Mouse (Mus musculus) heart, adult 11 months (tissue): ENCODE data around the gene Ttc25.
"Not testable (repeated sequence)": the region's sequence is repeated elsewhere in the genome, so short reads cannot be mapped to it uniquely, and the experiment has no call there.

Experiments
- DNase-seq: peaks from one replicate; pipeline ENCODE4 v3.0.0; 2022

Ttc25 gene

DNA sequence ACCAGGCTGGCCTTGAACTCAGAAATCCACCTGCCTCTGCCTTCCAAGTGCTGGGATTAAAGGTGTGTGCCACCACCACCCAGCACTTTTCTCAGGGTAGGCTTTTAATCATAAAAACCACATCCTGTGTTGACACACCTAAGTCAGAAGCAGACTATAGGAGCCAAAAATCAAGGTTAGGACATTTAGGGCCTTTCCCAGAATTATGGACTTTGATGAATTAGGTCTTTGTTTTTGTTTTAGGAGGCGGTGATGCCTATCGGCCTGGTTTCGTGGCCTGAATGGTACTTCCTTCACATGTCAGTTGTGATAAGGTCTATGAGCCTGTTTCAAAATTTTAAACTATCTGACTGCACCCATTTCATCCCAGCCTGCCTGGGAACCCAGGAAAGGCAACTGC is 28.8 kb downstream of the Ttc25 start:
- no peak for DNase-seq

DNA sequence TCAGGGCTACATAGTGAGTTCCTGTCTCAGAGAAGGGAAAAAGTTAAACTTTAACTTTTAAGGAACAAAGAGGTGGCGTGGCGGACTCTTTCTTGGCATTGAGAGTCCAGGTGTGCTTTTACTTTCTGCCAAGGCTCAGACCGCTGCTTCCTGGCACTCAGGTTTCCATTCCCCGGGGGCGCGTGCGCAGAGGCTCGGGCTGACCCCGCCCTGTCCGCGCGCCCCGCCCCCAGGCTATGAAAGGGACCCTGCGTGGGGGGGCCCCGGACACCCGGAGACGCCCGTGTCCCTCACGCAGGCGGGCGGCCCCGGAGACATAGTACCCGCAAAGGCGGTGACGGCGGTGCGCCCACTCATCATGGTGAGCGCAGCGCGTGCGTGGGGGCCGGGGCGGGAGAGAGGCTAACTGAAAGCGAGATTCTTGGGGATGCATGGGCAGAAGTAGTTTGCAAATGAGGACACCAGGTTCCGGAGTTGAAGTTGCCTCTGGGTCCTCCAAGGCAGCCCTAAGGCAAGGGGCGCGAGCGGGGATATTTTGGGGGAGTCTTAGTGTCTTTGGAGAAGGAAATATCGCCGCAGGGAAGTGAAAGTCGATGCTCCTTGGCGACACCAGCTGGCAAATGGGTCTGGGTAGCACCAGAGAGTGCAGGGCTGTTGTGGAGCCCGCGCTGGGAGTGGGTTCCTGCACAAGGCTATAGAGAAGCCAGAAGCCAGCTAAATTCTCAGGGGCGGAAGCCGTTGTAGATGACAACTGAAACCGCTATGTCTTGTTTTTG is 29.5 kb downstream of the Ttc25 start, which contains the start of gene Cnp:
Gene Cnp, plus strand, starts transcription at position 197 of the 776 bp plus-strand sequence.
- DNase-seq: peak; percentile 98

DNA sequence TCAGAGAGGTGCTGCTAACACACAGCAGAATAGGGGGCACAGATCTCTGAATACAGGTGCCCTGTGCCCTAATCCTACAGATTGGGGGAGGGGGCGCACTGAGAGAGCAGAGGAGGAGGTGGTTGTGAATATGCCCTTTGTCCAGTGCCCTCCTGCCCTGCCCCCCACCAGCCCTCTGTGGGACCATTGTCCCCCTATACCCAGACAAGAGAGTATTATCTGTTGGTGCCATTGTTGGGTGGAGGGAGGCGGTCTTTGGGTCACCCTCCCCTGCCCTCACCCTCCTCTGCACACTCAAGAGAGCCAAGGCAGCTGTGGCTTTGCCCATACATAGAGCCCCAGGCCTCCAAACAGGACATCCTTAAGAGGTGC is 30.1 kb downstream of the Ttc25 start:
- DNase-seq: peak; percentile 93

DNA sequence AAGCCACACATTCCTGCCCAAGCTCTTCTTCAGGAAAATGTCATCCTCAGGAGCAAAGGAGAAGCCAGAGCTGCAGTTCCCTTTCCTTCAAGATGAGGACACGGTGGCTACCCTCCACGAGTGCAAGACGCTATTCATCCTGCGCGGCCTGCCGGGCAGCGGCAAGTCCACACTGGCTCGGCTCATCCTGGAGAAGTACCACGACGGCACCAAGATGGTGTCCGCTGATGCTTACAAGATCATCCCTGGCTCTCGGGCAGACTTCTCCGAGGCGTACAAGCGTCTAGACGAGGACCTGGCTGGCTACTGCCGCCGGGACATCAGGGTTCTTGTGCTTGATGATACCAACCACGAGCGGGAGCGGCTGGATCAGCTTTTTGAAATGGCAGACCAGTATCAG is 30.8 kb downstream of the Ttc25 start:
- peak; percentile 87 for DNase-seq

DNA sequence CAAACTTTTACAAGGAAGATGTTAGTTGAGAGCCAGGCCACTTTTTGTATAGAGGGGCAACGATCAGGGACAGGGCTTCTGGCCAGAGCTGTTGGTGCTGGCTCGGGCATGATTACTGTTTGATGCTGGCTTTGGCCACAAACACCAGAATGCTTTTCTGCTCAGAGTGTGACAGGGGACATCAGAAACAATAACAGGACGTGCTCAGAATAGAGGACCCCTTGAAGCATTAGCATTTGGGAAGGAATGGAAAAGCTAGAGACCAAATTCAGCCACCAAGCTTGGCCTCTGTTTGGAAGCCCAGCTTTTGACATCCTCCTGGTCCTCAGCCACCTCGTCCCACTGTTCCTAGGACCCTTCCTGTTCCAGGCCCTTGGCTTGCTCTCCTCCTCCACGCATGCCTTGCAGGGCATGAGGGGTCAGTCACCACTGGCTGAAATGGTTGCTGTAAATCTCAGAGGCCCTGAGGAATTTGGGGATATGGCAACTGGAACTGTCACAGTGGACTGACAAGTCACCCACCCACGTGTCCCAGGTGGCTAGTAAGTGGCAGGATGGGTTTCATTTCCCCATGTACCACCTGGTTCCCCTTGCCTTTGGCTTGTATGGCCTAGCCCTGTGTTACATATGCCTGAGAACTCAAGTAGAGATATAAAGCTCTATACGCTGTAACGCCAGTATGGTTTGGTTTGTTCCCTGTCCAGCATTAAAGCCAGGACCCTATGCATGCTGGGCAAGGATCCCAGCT is 32.6 kb downstream of the Ttc25 start:
- DNase-seq: peak; percentile 85

DNA sequence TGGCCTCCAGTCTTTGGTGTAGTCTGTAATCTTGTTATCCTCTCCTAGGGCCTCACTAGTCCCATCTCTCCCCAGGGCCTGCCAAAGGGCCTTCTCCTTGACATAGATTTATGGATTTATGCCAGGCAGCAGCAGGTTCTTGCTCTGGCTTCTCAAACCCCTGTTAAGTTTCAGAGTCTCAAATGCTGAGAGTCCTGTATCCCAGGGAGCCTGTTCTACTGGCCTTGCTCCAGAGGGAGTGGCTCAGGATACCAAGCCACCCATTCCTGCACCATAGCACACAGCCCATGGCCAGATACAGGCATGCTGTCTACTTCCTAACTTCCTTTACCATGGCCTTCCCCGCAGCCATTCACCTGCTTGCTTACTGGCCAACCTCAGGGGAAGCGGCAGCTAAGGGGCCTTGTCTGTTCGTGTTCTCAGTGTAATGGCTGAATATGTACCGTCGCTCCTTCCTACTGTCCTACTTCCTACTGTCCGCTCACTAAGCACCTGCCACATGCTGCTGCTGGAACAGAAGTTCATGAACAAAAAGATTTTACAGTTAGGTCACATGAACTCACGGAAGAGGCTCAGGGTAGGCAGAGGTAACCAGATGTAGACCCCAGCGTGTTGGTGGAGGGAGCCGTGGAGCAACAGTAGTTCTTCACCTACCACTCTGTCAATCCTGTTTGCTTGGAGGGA is 33.9 kb downstream of the Ttc25 start:
- DNase-seq: peak; percentile 86

DNA sequence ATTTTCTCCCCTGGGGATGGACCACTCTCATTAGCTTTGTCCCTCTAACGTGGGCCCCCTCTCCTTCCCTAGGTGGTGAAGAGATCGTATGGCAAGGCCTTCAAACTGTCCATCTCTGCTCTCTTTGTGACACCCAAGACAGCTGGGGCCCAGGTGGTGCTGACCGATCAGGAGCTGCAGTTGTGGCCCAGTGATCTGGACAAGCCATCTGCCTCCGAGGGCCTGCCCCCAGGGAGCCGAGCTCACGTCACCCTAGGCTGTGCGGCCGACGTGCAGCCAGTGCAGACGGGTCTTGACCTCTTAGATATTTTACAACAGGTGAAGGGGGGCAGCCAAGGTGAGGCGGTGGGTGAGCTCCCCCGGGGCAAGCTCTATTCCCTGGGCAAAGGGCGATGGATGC is 34.9 kb downstream of the Ttc25 start:
- peak; percentile 88 for DNase-seq

DNA sequence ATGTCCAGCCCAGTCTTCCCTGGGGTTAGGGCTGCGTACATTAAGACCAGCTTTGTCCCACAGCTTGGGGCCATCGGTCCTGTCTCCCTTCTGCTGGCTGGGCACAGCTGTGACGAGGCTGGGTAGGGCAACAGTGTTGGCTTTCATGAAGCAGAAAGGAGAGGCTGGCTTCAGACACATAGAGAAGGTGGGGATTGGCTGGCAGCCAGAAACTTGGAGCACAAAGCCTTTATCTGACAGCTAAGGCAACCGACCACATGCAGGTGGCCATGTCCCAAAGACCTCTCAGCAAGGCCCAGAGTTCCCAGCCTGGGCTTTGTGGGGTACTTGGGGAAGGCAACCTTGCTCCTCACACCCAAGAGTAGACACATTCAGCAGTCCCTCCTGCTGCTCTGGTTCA is 36.3 kb downstream of the Ttc25 start:
- peak; percentile 93 for DNase-seq

DNA sequence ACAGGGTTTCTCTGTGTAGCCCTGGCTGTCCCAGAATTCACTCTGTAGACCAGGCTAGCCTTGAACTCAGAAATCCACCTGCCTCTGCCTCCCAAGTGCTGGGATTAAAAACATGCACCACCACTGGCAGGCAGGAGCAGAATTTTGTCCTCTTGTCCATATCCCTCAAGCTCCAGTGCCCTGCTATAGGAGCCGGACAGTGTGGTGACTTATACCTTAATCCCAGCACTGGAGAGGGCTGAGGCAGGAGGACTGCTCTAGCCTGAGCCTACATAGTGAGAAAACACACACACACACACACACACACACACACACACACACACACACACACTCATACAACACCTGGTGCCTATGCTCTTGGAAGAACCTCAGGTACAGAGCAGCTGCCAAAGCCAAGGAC is 37.0 kb downstream of the Ttc25 start:
- not testable (repeated sequence) for DNase-seq

DNA sequence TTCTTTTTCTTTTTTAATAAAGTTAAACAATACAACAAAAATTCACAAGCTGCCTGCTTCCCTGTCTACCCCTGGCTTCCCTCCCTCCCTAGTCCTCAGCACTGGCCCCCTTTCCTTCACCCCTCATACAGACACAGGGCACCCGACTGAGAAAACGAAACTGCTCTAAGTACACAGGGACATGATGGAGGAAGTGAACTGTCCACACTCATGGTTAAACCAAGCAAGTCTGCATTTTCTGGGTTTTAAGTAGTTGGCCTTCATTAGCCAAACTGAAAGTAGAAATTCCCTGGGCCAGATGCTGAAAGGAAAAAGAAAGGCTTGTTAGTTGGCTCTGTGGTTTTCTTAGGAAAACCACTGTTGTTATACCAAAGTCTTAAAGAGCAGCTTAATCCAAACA is 37.4 kb downstream of the Ttc25 start:
- DNase-seq: peak; percentile 78

DNA sequence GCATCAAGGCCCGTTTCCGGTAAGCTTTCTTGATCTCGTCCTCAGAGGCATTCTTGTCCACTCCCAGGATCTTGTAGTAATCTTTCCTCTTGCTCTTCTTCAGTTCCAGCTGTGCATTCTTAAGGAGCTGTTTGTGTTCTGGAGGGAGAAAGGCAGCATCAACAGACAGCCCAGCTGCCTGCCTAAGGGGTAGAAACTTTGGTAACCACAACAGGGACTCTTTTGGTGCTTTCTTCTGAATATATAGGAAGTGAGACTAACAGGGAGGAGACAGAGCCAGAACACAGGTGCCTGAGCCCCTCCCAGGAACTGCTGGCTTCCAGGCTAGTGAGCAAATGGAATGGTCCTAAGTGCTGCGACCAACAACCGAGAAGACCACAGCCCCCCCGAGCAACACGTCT is 39.2 kb downstream of the Ttc25 start:
- peak; percentile 91 for DNase-seq

DNA sequence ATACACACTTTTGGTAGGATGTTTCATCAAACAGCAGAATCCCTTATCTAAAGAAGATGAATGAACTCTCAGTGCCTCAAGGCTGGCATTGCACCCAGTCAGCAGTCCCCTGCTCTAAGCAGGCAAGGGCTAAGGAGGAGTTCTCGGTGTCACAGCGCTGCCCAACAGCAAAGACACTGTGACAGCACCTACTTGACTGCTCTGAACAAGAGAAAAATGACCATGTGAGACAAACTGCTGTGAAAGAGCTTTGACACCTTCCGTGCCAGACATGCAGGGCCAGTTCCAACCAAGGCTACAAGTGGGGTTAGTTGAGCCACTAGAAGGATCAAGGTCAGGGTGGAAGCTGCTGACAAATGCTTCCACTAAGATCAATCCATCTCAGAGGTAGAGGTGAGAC is 39.7 kb downstream of the Ttc25 start:
- peak; percentile 72 for DNase-seq

DNA sequence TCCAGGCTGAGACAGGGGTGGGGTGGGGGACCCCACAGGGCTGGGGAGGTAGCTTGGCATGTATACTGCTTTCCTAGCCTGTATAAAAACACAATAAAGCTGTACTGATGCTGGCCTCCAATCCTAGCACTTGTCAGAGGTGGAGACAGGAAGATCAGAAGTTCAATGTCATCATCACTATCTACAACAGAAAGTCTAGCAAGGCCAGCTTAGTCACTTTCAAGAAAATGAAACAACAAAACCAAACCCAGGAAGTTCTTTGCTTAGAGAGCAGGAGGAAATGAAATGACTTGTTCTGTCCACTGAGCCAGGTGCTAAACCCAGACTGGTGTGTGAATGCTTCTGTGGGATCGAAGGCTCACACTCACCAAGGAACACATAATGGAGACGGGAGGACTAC is 43.1 kb downstream of the Ttc25 start:
- no peak for DNase-seq

DNA sequence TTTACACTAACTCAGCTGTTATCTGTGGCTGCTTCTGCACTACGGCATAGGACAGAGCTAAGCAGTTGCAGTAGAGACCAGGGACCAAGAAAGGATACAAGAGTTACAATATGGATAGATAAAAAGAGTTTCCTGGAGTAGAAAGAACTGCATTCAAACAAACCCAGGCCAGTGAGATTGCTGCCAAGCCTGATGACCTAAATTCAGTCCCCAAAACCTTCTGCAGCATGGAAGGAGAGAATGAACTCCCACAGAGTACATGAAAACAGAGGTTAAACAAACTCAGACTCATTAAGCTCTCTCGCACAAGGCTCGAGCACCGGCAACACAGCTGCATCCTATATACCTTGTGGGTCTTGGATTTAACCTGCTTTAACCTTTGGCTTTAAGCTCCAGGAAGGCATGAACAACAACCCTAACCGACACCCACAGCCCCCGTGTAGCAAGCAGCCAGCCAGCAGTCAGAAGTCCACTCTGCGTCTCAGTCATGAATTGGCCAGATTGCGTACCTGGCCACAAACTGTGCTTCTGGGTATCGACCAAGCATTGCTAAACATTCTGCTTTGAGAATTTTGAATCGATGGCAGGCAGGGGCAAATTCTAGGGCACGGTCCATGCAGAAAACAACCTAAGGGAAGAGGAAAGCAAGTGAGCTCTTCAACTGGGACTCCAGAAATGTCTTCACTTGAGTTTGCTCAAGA is 47.1 kb downstream of the Ttc25 start:
- no peak for DNase-seq

DNA sequence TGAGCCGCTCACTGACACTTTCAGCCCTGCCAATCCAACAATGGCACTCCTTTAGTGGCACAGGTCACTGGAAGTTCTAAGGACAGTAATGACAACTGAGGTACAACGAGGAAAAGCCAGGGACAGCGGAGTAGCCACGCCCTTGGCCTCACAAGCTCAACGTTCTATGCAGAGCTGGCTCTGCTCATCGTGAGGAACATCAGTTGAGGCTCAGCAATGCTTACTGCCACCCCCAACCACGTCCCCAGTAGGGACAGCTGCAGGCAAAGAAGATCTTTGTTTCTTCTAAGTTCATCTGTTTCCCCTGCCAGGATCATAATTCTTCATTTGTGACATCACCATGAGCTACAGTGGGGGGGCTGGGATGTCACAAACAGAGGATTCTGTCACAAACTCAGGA is 49.2 kb downstream of the Ttc25 start:
- peak; percentile 77 for DNase-seq

DNA sequence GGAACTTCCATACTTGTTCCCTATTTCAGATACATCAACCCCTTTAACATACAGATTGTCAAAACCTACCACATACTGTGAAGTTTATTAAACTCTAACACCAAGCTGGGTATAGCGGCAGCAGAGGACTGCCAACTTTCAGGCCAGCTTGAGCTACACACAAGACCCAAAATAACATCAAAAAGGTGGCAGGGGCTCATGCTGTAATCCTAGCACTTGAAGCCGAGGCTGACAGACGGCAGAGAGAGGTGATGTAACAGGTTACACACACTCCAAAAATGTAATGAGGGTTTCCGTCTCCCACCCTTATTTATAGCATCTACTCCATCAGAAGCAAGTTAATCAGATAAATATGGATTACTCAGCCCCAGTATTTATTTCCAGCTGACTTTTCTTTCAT is 50.1 kb downstream of the Ttc25 start:
- no peak for DNase-seq

DNA sequence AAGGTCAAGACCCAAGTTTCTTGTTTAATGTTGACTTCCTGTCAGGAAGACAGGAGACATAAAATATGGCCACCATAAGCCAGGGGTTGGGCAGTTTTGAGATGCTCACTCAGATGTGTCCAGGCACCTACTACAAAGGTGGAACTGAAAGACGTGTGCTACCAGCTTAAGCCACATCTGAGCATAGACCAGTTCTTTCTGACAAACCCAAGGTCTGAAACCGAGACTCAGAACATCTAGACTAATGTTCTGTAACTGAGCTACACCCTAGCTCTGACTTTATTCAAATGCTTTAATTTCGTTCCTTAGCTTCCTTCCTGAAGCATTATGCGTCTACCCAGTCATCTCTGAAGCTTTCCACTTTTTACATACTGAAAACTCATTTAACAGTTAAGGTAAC is 52.7 kb downstream of the Ttc25 start:
- DNase-seq: no peak

DNA sequence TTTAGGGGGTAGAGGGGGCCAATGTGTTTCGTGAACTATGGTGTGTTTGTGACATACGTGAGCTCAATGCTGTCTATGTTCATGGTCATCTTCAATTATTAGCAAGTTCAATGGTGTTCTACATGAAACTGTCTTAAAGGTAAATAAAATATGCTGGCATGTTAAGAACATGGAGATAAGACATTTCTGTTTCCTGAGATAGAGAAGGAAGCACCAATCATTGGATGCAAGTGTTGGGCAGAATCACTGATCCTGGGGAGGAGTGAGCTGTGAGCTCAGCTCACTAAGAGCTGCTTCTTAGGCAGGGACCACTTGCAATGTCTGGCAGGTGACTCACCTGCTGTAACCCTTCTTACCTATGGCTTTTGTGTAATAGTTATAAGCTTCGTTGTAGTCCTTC is 56.0 kb downstream of the Ttc25 start:
- no peak for DNase-seq

DNA sequence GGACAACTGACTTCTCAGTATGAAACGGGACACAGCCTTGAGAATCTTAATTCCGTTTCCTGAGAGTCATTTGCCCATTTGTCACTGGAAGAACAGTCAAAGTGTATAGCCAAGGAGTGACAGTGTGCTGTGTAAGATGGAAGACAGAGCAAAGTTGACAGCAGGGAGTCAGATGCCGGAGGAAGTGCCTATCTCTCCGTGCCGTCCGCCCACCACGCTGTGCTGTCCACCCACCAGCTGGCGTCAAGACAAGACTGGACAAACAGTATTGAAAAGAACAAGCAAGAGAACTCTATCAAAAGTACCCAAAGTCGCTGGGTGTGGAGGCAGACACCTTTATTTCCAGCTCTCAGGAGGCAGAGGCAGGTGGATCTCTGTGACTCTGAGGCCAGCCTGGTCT is 57.7 kb downstream of the Ttc25 start:
- peak; percentile 77 for DNase-seq

DNA sequence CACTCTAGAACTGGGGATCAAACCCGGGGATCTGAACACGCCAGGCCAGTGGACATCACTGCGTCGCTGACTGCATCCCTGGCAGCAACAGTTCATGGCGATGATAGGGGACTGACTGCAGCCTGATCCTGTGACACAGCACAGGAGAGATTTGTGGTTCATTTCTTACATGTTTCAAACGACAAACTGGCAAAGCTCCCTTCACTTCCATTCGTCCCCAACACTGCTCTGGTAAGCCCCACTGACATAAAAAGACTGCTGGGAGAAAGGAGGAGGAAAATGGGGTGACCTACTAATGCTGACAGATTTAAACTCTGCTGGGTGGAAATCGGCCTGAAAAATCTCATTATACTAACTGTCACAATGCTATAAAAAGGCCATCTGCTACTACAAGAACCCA is 58.4 kb downstream of the Ttc25 start:
- peak; percentile 78 for DNase-seq

DNA sequence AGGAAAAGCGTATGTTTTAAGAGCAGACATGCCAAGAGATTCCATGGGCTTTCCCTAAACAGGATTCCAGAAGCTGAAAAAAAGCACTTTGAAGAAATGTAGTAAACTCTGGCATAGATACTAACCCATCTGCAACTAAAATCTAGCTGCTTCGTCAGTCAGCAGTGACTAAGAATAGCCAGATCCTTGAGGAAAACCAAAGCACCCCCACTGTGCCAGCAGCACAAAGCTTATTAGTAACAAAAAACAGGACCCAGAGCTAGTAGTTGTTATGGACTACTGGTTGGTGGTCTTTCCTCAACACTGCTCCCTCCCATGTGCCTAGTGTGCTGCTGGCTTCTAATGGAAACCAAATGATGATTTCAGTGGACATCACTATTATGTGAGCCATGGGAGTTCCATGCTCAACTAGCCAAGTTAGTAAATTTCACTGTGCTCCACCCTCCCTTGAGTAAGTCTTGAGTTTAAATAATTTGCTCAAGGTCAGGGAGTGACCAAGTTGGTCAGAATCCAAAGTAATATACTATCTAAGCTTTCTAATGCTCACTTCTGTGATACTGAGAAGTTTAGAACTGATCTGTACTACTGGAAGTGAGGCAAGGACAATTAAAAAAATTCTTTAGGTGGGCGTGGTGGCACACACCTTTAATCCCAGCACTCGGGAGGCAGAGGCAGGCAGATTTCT is 59.1 kb downstream of the Ttc25 start:
- no peak for DNase-seq

DNA sequence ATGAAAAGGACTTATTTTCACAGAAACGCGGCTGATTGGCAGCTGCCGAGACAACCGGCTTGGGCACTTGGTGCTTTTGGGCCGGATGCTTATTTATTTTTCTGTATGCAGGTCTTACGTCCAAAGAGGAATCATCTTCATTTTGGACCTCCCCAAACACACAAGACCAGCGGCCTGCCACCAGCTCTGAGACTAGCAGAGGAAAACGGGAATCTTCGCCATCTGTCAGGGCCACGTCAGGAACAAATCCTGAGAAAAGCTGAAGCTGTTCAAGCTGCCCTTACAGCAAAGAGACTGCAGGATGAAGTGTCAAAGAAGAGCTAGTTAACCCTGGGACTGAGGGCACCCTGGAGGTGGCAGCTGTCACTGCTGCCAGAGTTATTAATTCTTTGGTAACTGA is 60.0 kb downstream of the Ttc25 start:
- DNase-seq: no peak

DNA sequence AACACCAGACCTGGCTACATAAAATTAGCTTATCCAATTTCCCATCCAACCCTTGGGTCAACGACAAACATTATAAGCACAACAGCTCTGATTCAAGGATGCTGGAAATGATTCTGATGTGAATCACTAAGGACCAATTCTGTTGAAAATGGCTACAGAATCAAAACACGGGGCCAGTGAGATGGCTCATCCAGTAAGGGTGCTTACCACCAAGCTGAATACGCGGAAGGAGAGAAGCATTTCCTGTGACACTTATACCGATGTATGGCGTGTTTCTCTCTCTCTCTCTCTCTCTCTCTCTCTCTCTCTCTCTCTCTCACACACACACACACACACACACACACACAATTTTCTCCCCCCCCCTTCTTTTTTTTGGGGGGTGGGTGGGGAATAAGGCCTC is 61.7 kb downstream of the Ttc25 start:
- DNase-seq: no peak
